Mouse (Mus musculus) forebrain, embryonic 12.5 days (tissue): ENCODE data around the gene Atl2. TPM values are rescaled to one million over a fixed set of nuclear protein-coding genes. Genes with fewer than 3 reads are reported as not detected.

ENCODE experiments used
- ATAC-seq: fragments of 200-750 bp; cut with Nextera tagmentation; 2 replicates; pipeline ENCODE4 v1.8.0; 2017; ENCODE audit warnings: moderate TSS enrichment; ENCODE audit not compliant: low FRiP score
- H3K27ac ChIP-seq: fragments of 300-500 bp; sonication (generic); 2 replicates; pipeline ENCODE4 v1.5.1; 2016; ENCODE audit warnings: mild to moderate bottlenecking
- H3K27me3 ChIP-seq: fragments of 300-500 bp; sonication (generic); 2 replicates; pipeline ENCODE4 v1.6.1; 2016; ENCODE audit warnings: mild to moderate bottlenecking
- H3K36me3 ChIP-seq: fragments of 300-500 bp; sonication (generic); replicated peaks from 2 replicates; pipeline ENCODE4 v1.6.1; 2016; ENCODE audit warnings: mild to moderate bottlenecking
- H3K4me1 ChIP-seq: fragments of 300-500 bp; sonication (generic); 2 replicates; pipeline ENCODE4 v1.6.1; 2016
- H3K4me2 ChIP-seq: fragments of 300-500 bp; sonication (generic); 2 replicates; pipeline ENCODE4 v1.6.1; 2016; ENCODE audit warnings: mild to moderate bottlenecking, moderate library complexity
- H3K4me3 ChIP-seq: fragments of 300-500 bp; sonication (generic); replicated peaks from 2 replicates; pipeline ENCODE4 v1.5.1; 2016; ENCODE audit warnings: mild to moderate bottlenecking
- H3K9ac ChIP-seq: fragments of 300-500 bp; sonication (generic); 2 replicates; pipeline ENCODE4 v1.6.1; 2016; ENCODE audit warnings: mild to moderate bottlenecking
- H3K9me3 ChIP-seq: fragments of 300-500 bp; sonication (generic); 2 replicates; pipeline ENCODE4 v1.6.1; 2016
- WGBS: fragments of 180-500 bp; shearing (Covaris S2); methylation state at CpG from one replicate; pipeline ENCODE4 v1.1.7; 2016; 5-methylcytosine and 5-hydroxymethylcytosine counted together
- polyA plus RNA-seq: library from polyadenylated mRNA; unstranded; fragments of >200 nt; fragmentation: Nextera tagmentation; extraction: Ambion mirVana; gene quantifications from 2 replicates; pipeline ENCODE4 v1.2.1, GENCODE M21; 2016

Gene Atl2
- 38.1 and 39.7 TPM in 2 replicates for polyA plus RNA-seq

DNA sequence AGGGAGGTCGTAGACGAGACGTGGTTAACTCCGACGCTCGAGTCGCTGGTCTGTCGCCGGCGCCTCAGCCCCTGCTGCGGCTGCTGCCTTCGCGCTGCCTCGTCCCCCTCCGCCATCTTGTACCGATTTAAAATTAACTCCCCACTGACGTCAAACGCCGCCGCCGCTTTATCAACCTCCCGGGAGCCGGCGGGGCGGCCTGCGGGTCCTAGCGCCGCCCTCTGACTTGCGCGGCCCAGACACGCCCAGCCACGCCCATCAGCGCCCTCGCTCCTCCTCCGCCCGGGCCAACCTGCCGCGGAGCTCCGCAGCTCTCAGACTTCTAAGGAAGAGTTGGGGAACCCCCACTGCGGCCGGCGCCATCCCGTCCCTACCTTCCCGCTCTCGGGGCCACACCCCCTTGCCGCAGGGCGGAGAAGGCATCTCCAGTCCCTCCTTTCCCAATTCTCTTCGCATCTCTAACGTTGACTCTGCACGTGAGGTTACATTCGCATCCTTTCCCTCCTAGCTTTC, at the start of gene Atl2:
Atl2 (minus strand) TSS at position 213 of the 513 bp plus-strand sequence.
- H3K27me3 ChIP-seq: peaks cover 20% of the 10 kb centered on the region
- H3K4me1 ChIP-seq: peaks cover 31% of the 10 kb centered on the region
- peak; percentile 96 for ATAC-seq
- H3K36me3 ChIP-seq: no peaks in the 10 kb centered on the region
- H3K9ac ChIP-seq: peak within 1 kb of the TSS; percentile 97
- under 1% methylated on average over 51 of the region's 51 CpGs for WGBS
- H3K27ac ChIP-seq: peak within 1 kb of the TSS; percentile 93
- H3K4me2 ChIP-seq: peak within 1 kb of the TSS; percentile 80
- H3K4me3 ChIP-seq: peak within 1 kb of the TSS; percentile 96
- no peaks in the 10 kb centered on the region for H3K9me3 ChIP-seq

DNA sequence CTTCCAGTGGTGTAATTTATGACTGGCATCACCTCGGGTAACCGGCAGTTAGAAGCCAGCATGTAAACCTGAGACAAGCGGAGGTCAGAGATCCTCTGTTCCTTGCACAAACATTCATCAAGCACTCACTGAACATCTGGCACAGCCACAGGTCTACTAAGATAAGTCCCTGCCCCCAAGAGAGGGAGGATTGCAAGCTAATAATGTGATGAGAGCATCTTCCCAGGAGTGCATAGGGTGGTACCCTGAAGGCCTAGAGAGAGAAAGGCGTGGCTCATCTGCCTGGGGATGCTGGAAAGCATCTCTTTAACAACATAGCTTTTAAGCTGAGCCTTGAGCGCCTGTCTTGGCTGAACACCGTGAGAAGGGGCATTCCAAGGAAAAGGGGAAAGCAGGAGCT, 48.9 kb upstream of the Atl2 start:
- 82% methylated on average over 6 of the region's 6 CpGs for WGBS
- Histone ChIP-seq H3K27ac (no peak overlapping the region), H3K9ac (no peak overlapping the region), H3K36me3 (no peaks in the 10 kb centered on the region), H3K4me3 (no peak overlapping the region), H3K4me1 (peaks cover 6% of the 10 kb centered on the region; the same call in 1 of the 2 replicates), H3K9me3 (no peaks in the 10 kb centered on the region), H3K27me3 (no peaks in the 10 kb centered on the region), H3K4me2 (no peak overlapping the region)
- no peak for ATAC-seq

DNA sequence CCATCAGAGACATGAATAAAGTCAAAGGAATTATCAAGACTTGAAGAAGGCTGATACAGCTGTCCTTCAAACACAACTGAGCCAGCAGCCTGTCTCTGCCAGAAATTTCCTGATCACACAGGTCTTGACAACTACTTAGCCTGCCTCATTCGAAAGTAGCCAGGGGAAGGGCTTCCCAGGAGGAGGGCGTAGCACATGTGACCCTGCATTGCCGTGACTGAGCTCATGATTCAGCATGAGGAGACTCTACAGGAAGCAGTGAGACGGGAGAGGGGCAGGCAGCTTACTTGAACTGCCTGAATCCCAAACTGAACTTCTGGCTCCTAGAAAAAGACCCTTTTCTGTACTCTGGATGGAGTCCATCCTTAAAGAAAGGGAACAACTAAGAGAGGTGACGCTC, 46.5 kb upstream of the Atl2 start:
- ATAC-seq: no peak
- H3K9ac ChIP-seq: no peak overlapping the region
- no peak overlapping the region for H3K4me2 ChIP-seq
- H3K4me3 ChIP-seq: no peak overlapping the region
- peaks cover 3% of the 10 kb centered on the region; the same call in 1 of the 2 replicates for H3K4me1 ChIP-seq
- H3K27ac ChIP-seq: no peak overlapping the region
- H3K36me3 ChIP-seq: no peaks in the 10 kb centered on the region
- no peaks in the 10 kb centered on the region for H3K9me3 ChIP-seq
- no peaks in the 10 kb centered on the region for H3K27me3 ChIP-seq
- 78% methylated on average over 5 of the region's 5 CpGs for WGBS

DNA sequence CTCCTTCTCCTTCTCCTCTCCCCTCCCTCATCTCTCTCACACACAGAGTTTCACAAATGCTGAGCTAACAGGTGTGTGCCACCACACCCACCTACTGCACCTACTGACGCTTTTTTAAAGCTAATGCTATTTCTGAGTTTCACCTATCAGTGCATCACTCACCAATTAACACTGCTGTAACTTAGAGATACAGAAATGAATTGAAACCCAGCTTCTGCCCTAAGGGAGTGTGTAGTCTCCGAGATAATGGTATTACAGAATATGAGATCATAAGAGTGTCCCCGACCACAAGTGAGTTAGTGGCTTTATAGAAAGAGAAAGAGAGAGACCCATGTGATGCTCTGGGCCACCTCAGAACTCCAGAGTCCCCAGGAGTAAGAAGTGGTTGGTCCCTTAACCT, 43.2 kb upstream of the Atl2 start:
- 85% methylated on average over 3 of the region's 3 CpGs for WGBS
- H3K9ac ChIP-seq: no peak overlapping the region
- H3K4me3 ChIP-seq: no peak overlapping the region
- no peaks in the 10 kb centered on the region for H3K9me3 ChIP-seq
- H3K27me3 ChIP-seq: no peaks in the 10 kb centered on the region
- H3K4me2 ChIP-seq: no peak overlapping the region
- ATAC-seq: no peak
- H3K27ac ChIP-seq: no peak overlapping the region
- H3K36me3 ChIP-seq: no peaks in the 10 kb centered on the region
- peaks cover 3% of the 10 kb centered on the region; the same call in 1 of the 2 replicates for H3K4me1 ChIP-seq

DNA sequence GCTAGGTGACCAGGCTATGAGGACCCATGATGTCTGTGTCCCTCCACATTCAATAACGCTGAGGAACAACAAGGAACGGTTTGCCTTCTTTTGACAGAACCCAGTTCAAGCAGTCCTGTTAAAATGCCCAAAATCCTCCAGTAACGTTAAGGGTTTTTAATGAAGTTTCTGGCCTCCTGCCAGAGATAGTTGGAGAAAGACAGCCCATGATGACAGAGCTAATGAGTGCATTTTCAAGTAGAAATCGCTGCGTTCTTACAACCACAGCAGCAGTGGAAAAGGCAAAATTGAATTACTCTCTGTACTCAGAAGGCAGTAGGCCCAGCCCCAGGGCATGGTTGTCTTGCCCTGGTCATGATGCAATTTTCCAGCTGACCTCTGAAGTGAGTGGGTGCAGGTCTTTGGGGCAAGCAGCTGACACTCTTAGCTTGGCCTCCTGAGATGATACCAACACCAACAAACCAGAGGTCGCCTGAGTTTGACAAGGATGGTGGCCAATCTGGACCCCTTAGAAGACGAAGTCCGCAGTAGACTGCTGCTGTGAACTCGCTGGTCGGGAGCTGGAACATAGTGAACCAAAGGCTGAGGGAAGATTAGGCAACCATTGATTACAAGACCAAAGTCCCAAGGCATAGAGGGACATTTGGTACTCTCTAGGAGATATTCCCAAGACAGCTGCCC, 42.1 kb upstream of the Atl2 start:
- no peak overlapping the region for H3K4me3 ChIP-seq
- H3K4me2 ChIP-seq: no peak overlapping the region
- H3K4me1 ChIP-seq: no peaks in the 10 kb centered on the region
- H3K27ac ChIP-seq: no peak overlapping the region
- H3K9me3 ChIP-seq: no peaks in the 10 kb centered on the region
- H3K36me3 ChIP-seq: no peaks in the 10 kb centered on the region
- H3K27me3 ChIP-seq: no peaks in the 10 kb centered on the region
- no peak for ATAC-seq
- H3K9ac ChIP-seq: no peak overlapping the region
- 83% methylated on average over 10 of the region's 10 CpGs for WGBS

DNA sequence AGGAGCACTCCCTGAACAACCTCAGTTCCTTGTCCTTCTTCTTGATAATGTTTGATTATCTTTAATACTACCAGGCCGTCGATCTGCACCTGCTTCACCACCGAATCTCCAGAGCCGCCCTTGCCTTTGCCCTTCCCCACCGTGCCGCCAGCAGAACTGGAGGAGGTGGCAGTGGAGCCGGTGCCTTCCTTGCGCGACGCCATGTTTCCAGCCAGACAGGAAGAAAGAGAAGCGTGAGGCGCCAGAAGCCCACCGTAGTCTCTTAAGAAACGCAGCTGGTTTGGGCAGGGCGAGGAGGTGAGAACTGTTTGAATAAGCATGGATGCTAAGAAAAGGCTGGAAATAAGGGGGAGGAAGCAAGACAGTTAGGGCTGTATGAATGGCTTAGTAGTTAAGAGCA, 38.4 kb upstream of the Atl2 start:
- no peak overlapping the region for H3K4me2 ChIP-seq
- H3K9ac ChIP-seq: no peak overlapping the region
- no peaks in the 10 kb centered on the region for H3K4me1 ChIP-seq
- H3K27ac ChIP-seq: no peak overlapping the region
- no peaks in the 10 kb centered on the region for H3K9me3 ChIP-seq
- no peaks in the 10 kb centered on the region for H3K27me3 ChIP-seq
- ATAC-seq: no peak
- 96% methylated on average over 15 of the region's 15 CpGs for WGBS
- H3K4me3 ChIP-seq: no peak overlapping the region
- no peaks in the 10 kb centered on the region for H3K36me3 ChIP-seq

DNA sequence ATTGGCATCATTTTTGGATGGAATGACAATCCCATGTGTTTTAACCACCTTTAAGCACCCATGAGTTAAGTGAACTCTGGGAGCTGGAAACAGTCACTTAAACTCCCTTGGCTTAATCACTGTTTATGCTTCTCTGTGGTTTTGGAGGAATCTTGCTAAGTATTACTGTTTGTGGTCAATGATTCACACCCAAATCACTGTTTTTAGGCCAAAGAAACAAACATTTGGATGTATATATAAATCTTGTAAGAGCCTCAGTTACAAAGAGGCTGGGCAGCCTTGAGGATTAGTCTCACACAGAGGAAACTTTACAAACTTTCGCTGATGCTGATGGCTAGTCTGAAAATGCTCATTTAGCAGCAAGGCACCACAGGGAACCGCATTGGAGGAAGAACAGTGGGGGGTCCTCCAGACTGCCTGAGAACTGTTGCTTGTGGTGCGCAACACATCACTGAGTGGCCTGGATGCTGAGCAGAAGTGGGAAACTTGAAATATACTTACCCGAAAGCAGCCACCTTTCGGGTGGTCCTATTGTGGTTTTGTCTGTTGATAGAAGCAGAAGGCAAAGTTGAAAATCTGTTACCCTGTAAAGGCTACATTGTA, 36.9 kb upstream of the Atl2 start:
- Histone ChIP-seq H3K27me3 (no peaks in the 10 kb centered on the region), H3K9me3 (no peaks in the 10 kb centered on the region), H3K4me3 (no peak overlapping the region), H3K4me2 (no peak overlapping the region), H3K4me1 (no peaks in the 10 kb centered on the region), H3K9ac (no peak overlapping the region), H3K27ac (no peak overlapping the region), H3K36me3 (no peaks in the 10 kb centered on the region)
- 35% methylated on average over 5 of the region's 5 CpGs for WGBS
- no peak for ATAC-seq

DNA sequence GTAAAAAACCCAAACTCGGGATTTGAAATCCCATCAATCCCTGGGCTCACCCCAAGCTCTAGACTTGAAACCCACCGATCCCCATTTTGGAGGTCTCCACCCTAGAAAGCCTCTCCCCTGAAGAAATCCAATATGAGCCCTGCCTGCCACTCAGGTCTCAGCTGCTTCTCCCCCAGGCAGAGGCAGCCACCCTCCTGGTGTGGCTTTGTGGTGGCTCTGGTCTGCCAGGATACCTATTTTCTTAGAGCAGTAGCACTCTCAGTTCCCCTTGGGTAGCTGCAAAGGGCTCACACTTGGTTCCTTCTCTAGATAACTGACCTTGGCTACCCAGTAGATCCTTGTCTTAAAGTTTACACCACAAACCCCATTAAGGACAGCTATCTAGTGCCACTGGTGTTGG, 31.2 kb upstream of the Atl2 start:
- 83% methylated on average over 2 of the region's 2 CpGs for WGBS
- H3K4me2 ChIP-seq: no peak overlapping the region
- no peak overlapping the region for H3K4me3 ChIP-seq
- no peak overlapping the region for H3K27ac ChIP-seq
- no peaks in the 10 kb centered on the region for H3K36me3 ChIP-seq
- no peaks in the 10 kb centered on the region for H3K9me3 ChIP-seq
- H3K27me3 ChIP-seq: no peaks in the 10 kb centered on the region
- no peak overlapping the region for H3K9ac ChIP-seq
- no peak for ATAC-seq
- H3K4me1 ChIP-seq: no peaks in the 10 kb centered on the region

DNA sequence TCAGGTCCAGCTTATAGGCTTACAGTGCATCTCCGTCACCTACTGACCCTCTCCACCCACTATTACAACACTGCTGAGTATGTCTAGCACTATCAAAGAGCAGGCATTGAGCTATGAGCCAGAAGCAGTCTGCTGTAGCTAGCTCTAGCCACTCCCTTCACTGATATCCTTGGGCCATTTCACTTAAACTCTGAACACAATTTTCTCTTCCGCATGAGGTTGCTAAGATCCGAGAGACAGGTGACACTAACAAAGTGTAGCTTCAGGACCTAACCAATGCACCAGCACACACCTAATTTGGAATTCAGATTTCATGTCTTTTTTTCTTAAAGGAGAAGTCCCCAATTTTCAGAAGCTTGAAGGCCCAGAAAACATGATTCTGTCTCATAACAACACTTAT, 30.6 kb upstream of the Atl2 start:
- no peaks in the 10 kb centered on the region for H3K4me1 ChIP-seq
- no peak overlapping the region for H3K9ac ChIP-seq
- no peak overlapping the region for H3K4me2 ChIP-seq
- H3K9me3 ChIP-seq: no peaks in the 10 kb centered on the region
- H3K36me3 ChIP-seq: no peaks in the 10 kb centered on the region
- H3K27me3 ChIP-seq: no peaks in the 10 kb centered on the region
- H3K4me3 ChIP-seq: no peak overlapping the region
- 90% methylated on average over 3 of the region's 3 CpGs for WGBS
- H3K27ac ChIP-seq: no peak overlapping the region
- no peak for ATAC-seq

DNA sequence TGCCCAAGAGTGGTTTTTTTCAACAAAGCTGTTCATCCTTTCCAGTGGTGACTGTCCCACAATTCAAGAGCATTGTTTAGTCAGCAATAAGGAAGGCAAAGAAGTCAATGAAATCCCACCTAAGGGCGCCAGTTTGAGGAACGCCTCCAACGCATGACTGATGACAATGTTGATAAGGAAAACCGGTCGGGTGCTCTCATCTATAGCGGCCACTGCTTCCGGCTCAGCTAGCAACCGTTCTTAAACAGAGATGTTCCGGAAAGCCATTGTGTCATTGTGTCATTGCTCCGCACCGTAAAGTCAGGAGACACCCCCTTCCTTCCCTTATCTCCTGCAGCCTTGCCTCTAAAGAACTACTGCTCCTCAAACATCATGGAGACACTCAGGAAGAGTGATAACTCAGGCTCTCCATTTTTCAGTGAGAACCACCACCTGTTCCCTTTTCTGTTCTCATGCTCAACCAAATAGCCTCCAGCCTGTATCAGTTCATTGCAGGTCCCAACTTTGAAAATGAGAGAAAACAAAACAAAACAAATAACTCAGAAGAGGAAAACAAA, 30.0 kb upstream of the Atl2 start:
- no peak overlapping the region for H3K9ac ChIP-seq
- no peaks in the 10 kb centered on the region for H3K4me1 ChIP-seq
- no peak for ATAC-seq
- H3K36me3 ChIP-seq: no peaks in the 10 kb centered on the region
- H3K4me2 ChIP-seq: no peak overlapping the region
- 95% methylated on average over 11 of the region's 11 CpGs for WGBS
- H3K27me3 ChIP-seq: no peaks in the 10 kb centered on the region
- no peak overlapping the region for H3K4me3 ChIP-seq
- no peak overlapping the region for H3K27ac ChIP-seq
- no peaks in the 10 kb centered on the region for H3K9me3 ChIP-seq

DNA sequence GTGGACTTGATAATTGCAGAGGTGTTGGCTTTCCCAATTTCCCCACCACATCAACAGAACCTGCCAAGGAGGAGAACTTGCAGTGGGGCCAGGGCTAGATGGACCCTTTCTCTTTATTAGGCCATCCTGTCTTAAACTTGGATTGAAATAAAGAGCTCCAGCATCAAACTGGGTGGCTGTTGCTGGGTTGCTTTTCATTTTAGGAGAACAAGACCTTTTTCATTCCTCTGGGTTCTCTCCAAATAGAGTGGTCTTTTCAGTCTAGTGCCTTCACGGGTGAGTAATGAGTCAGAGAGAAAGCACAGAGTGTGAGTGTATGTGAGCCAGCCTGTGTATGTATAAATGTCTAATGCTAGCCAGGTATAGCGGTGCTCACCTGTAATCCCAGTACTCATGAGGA, 24.4 kb upstream of the Atl2 start:
- H3K36me3 ChIP-seq: no peaks in the 10 kb centered on the region
- H3K9ac ChIP-seq: no peak overlapping the region
- no peak for ATAC-seq
- no peak overlapping the region for H3K27ac ChIP-seq
- 83% methylated on average over 2 of the region's 2 CpGs for WGBS
- no peaks in the 10 kb centered on the region; the same call in 1 of the 2 replicates for H3K4me1 ChIP-seq
- no peaks in the 10 kb centered on the region for H3K27me3 ChIP-seq
- H3K4me2 ChIP-seq: no peak overlapping the region
- H3K4me3 ChIP-seq: no peak overlapping the region
- H3K9me3 ChIP-seq: no peaks in the 10 kb centered on the region

DNA sequence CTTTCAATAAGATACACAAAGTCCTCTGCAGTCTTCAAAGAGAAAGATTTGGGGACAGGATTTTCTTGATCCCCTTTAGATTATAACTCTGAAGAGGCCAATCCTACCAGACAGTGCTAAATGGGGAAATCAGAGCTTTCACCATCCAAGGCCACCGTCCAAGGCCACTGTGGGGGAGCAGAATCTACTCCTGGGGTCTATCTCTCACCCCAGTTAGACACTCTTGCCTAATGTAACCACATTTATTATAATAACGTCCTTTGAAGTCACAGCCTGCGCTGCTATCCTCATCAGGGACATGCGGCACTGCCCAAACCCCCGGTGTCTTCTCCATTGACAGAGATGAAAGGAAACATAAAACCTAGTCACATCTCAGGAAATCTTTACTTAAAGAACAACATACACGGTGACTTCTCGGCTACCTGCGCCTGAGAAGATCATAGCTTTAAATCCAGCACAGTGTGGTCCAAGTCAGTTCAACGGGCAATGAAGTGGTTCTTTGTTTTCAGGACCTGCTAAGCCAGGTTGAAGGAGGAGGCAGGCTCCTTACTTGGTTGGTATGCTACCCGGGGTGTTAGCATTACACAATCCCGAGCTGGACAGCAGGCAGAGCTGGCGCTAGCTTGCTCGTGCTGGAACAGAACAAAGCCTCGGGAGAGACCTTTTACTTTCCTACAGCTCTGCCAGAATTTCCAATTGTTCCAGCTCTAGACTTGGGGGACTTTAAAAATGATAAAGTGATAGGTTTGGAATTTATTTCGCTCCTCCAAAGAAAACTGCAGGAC, 23.8 kb upstream of the Atl2 start:
- H3K27ac ChIP-seq: no peak overlapping the region
- no peak overlapping the region for H3K4me3 ChIP-seq
- no peaks in the 10 kb centered on the region for H3K9me3 ChIP-seq
- no peaks in the 10 kb centered on the region for H3K36me3 ChIP-seq
- H3K4me1 ChIP-seq: no peaks in the 10 kb centered on the region; the same call in 1 of the 2 replicates
- H3K9ac ChIP-seq: no peak overlapping the region
- 69% methylated on average over 15 of the region's 15 CpGs for WGBS
- H3K4me2 ChIP-seq: no peak overlapping the region
- no peaks in the 10 kb centered on the region for H3K27me3 ChIP-seq
- no peak for ATAC-seq
